Mouse (Mus musculus): ENCODE data around the gene H2-Ab1. TPM values are rescaled to one million over a fixed set of nuclear protein-coding genes. Genes with fewer than 3 reads are reported as not detected.
"Not testable (repeated sequence)": the region's sequence is repeated elsewhere in the genome, so short reads cannot be mapped to it uniquely, and the experiment has no call there.

The H2-Ab1 gene
- polyA plus RNA-seq, 1 experiment from 2014 or later: 15.1 TPM

- H3K4me1 ChIP-seq (replicated peaks; ENCODE audit: control insufficient read depth, insufficient read depth, low read length): no peaks in the 10 kb centered on the region
- peaks cover 13% of the 10 kb centered on the region for H3K27me3 ChIP-seq (ENCODE audit: control insufficient read depth, insufficient read depth, low read depth, low read length)
- WGBS: 83% methylated on average over 5 of the region's 5 CpGs
- no peak overlapping the region for H3K4me2 ChIP-seq (ENCODE audit: low read depth, low read length)
- no peak for ATAC-seq (ENCODE audit: low read depth)
- no peak overlapping the region for H3K4me3 ChIP-seq (ENCODE audit: low read length)
- H3K27ac ChIP-seq (ENCODE audit: low read length): no peak overlapping the region
- no peaks in the 10 kb centered on the region for H3K36me3 ChIP-seq (ENCODE audit: control insufficient read depth, insufficient read depth, low read length)
- no peak overlapping the region for H3K9ac ChIP-seq (ENCODE audit: low read length)
- no peaks in the 10 kb centered on the region for H3K9me3 ChIP-seq (ENCODE audit: control insufficient read depth, low read length)
Measured at GRCm38 (mm10) chr17:34217986-34218385, 39.5 kb upstream of the H2-Ab1 start.

GRCm38 (mm10) chr17:34218675-34219074, 38.8 kb upstream of the H2-Ab1 start:
- H3K27me3 ChIP-seq (ENCODE audit: control insufficient read depth, insufficient read depth, low read depth, low read length): peaks cover 7% of the 10 kb centered on the region
- H3K36me3 ChIP-seq (ENCODE audit: control insufficient read depth, insufficient read depth, low read length): no peaks in the 10 kb centered on the region
- H3K4me3 ChIP-seq (ENCODE audit: low read length): 0 out of 2 replicates have a peak overlapping the region, but pooled peaks have one; percentile 5
- no peaks in the 10 kb centered on the region for H3K4me1 ChIP-seq (replicated peaks; ENCODE audit: control insufficient read depth, insufficient read depth, low read length)
- H3K27ac ChIP-seq (ENCODE audit: low read length): no peak overlapping the region
- H3K9me3 ChIP-seq (ENCODE audit: control insufficient read depth, low read length): no peaks in the 10 kb centered on the region
- 65% methylated on average over 11 of the region's 11 CpGs for WGBS
- ATAC-seq (ENCODE audit: low read depth): peak; percentile 69
- H3K9ac ChIP-seq (ENCODE audit: low read length): no peak overlapping the region
- peak overlapping the region; percentile 1; the same call in 1 of the 2 replicates for H3K4me2 ChIP-seq (ENCODE audit: low read depth, low read length)

GRCm38 (mm10) chr17:34219096-34219495, 38.4 kb upstream of the H2-Ab1 start:
- not testable (repeated sequence) for H3K4me2 ChIP-seq (ENCODE audit: low read depth, low read length); H3K27ac ChIP-seq (ENCODE audit: low read length); H3K9me3 ChIP-seq (ENCODE audit: control insufficient read depth, low read length); ATAC-seq (ENCODE audit: low read depth); H3K36me3 ChIP-seq (ENCODE audit: control insufficient read depth, insufficient read depth, low read length); H3K4me3 ChIP-seq (ENCODE audit: low read length); H3K9ac ChIP-seq (ENCODE audit: low read length); H3K4me1 ChIP-seq (replicated peaks; ENCODE audit: control insufficient read depth, insufficient read depth, low read length); H3K27me3 ChIP-seq (ENCODE audit: control insufficient read depth, insufficient read depth, low read depth, low read length)
- 83% methylated on average over 7 of the region's 11 CpGs for WGBS

GRCm38 (mm10) chr17:34219801-34220200, 37.7 kb upstream of the H2-Ab1 start:
- not testable (repeated sequence) for H3K36me3 ChIP-seq (ENCODE audit: control insufficient read depth, insufficient read depth, low read length); H3K4me3 ChIP-seq (ENCODE audit: low read length); H3K9me3 ChIP-seq (ENCODE audit: control insufficient read depth, low read length); H3K4me2 ChIP-seq (ENCODE audit: low read depth, low read length); H3K27me3 ChIP-seq (ENCODE audit: control insufficient read depth, insufficient read depth, low read depth, low read length); H3K4me1 ChIP-seq (replicated peaks; ENCODE audit: control insufficient read depth, insufficient read depth, low read length); H3K27ac ChIP-seq (ENCODE audit: low read length); ATAC-seq (ENCODE audit: low read depth); H3K9ac ChIP-seq (ENCODE audit: low read length)
- WGBS: 96% methylated on average over 3 of the region's 7 CpGs

GRCm38 (mm10) chr17:34220401-34220800, 37.1 kb upstream of the H2-Ab1 start:
- not testable (repeated sequence) for H3K4me3 ChIP-seq (ENCODE audit: low read length); H3K9ac ChIP-seq (ENCODE audit: low read length); ATAC-seq (ENCODE audit: low read depth); H3K36me3 ChIP-seq (ENCODE audit: control insufficient read depth, insufficient read depth, low read length); H3K4me1 ChIP-seq (replicated peaks; ENCODE audit: control insufficient read depth, insufficient read depth, low read length); H3K27me3 ChIP-seq (ENCODE audit: control insufficient read depth, insufficient read depth, low read depth, low read length); H3K4me2 ChIP-seq (ENCODE audit: low read depth, low read length); H3K27ac ChIP-seq (ENCODE audit: low read length); H3K9me3 ChIP-seq (ENCODE audit: control insufficient read depth, low read length)
- 100% methylated on average over 6 of the region's 16 CpGs for WGBS

GRCm38 (mm10) chr17:34224816-34225215, 32.7 kb upstream of the H2-Ab1 start:
- no peaks in the 10 kb centered on the region for H3K4me1 ChIP-seq (replicated peaks; ENCODE audit: control insufficient read depth, insufficient read depth, low read length)
- no peak overlapping the region for H3K4me3 ChIP-seq (ENCODE audit: low read length)
- no peaks in the 10 kb centered on the region for H3K27me3 ChIP-seq (ENCODE audit: control insufficient read depth, insufficient read depth, low read depth, low read length)
- no peak overlapping the region for H3K9ac ChIP-seq (ENCODE audit: low read length)
- no peaks in the 10 kb centered on the region; the same call in 1 of the 2 replicates for H3K9me3 ChIP-seq (ENCODE audit: control insufficient read depth, low read length)
- no peak overlapping the region for H3K27ac ChIP-seq (ENCODE audit: low read length)
- 87% methylated on average over 3 of the region's 3 CpGs for WGBS
- H3K36me3 ChIP-seq (ENCODE audit: control insufficient read depth, insufficient read depth, low read length): no peaks in the 10 kb centered on the region
- H3K4me2 ChIP-seq (ENCODE audit: low read depth, low read length): no peak overlapping the region
- ATAC-seq (ENCODE audit: low read depth): no peak

- Histone ChIP-seq H3K9ac (ENCODE audit: low read length) (no peak overlapping the region), H3K27me3 (ENCODE audit: control insufficient read depth, insufficient read depth, low read depth, low read length) (no peaks in the 10 kb centered on the region), H3K4me3 (ENCODE audit: low read length) (no peak overlapping the region), H3K9me3 (ENCODE audit: control insufficient read depth, low read length) (no peaks in the 10 kb centered on the region; the same call in 1 of the 2 replicates), H3K27ac (ENCODE audit: low read length) (no peak overlapping the region), H3K4me2 (ENCODE audit: low read depth, low read length) (no peak overlapping the region), H3K4me1 (replicated peaks; ENCODE audit: control insufficient read depth, insufficient read depth, low read length) (no peaks in the 10 kb centered on the region), H3K36me3 (ENCODE audit: control insufficient read depth, insufficient read depth, low read length) (no peaks in the 10 kb centered on the region)
- 93% methylated on average over 8 of the region's 8 CpGs for WGBS
- no peak for ATAC-seq (ENCODE audit: low read depth)
Measured at GRCm38 (mm10) chr17:34225426-34225825, 32.1 kb upstream of the H2-Ab1 start.

GRCm38 (mm10) chr17:34225911-34226310, 31.6 kb upstream of the H2-Ab1 start:
- WGBS: over 99% methylated on average over 12 of the region's 23 CpGs
- H3K36me3 ChIP-seq (ENCODE audit: control insufficient read depth, insufficient read depth, low read length); ATAC-seq (ENCODE audit: low read depth): not testable (repeated sequence)

GRCm38 (mm10) chr17:34230971-34231370, 26.5 kb upstream of the H2-Ab1 start:
- H3K36me3 ChIP-seq (ENCODE audit: control insufficient read depth, insufficient read depth, low read length); H3K4me2 ChIP-seq (ENCODE audit: low read depth, low read length); H3K9me3 ChIP-seq (ENCODE audit: control insufficient read depth, low read length); H3K27me3 ChIP-seq (ENCODE audit: control insufficient read depth, insufficient read depth, low read depth, low read length); H3K4me1 ChIP-seq (replicated peaks; ENCODE audit: control insufficient read depth, insufficient read depth, low read length); H3K9ac ChIP-seq (ENCODE audit: low read length); H3K4me3 ChIP-seq (ENCODE audit: low read length); H3K27ac ChIP-seq (ENCODE audit: low read length); ATAC-seq (ENCODE audit: low read depth): not testable (repeated sequence)
- 98% methylated on average over 5 of the region's 9 CpGs for WGBS

More at GRCm38 (mm10) chr17:34225911-34226310, 31.6 kb upstream of the H2-Ab1 start:
- H3K9me3 ChIP-seq (ENCODE audit: control insufficient read depth, low read length); H3K4me2 ChIP-seq (ENCODE audit: low read depth, low read length); H3K27ac ChIP-seq (ENCODE audit: low read length); H3K9ac ChIP-seq (ENCODE audit: low read length); H3K4me3 ChIP-seq (ENCODE audit: low read length); H3K27me3 ChIP-seq (ENCODE audit: control insufficient read depth, insufficient read depth, low read depth, low read length); H3K4me1 ChIP-seq (replicated peaks; ENCODE audit: control insufficient read depth, insufficient read depth, low read length): not testable (repeated sequence)

GRCm38 (mm10) chr17:34232021-34232420, 25.5 kb upstream of the H2-Ab1 start:
- H3K4me3 ChIP-seq (ENCODE audit: low read length): not testable (repeated sequence)

More at GRCm38 (mm10) chr17:34232021-34232420, 25.5 kb upstream of the H2-Ab1 start:
- not testable (repeated sequence) for H3K36me3 ChIP-seq (ENCODE audit: control insufficient read depth, insufficient read depth, low read length); H3K9ac ChIP-seq (ENCODE audit: low read length); H3K4me1 ChIP-seq (replicated peaks; ENCODE audit: control insufficient read depth, insufficient read depth, low read length); ATAC-seq (ENCODE audit: low read depth); H3K27me3 ChIP-seq (ENCODE audit: control insufficient read depth, insufficient read depth, low read depth, low read length); H3K4me2 ChIP-seq (ENCODE audit: low read depth, low read length); H3K9me3 ChIP-seq (ENCODE audit: control insufficient read depth, low read length); H3K27ac ChIP-seq (ENCODE audit: low read length)
- WGBS: 95% methylated on average over 3 of the region's 7 CpGs

Measured in lung, embryonic 16.5 days (tissue).